Mouse (Mus musculus) CD8-positive naive resting alpha-beta T cell, adult 2 months (primary cell): Measurements from ENCODE around the gene Zfp329.
"Not testable (repeated sequence)": the region's sequence is repeated elsewhere in the genome, so short reads cannot be mapped to it uniquely, and the experiment has no call there.

Source experiments
- DNase-seq, 2 experiments: peaks; one replicate each; pipeline ENCODE4 v3.0.0; 2022; ENCODE audit warnings: low read depth in 2 of 2, low spot score in 2 of 2

The Zfp329 gene

GRCm38 (mm10) chr7:12818521-12819295, at the start of gene Zfp329:
Zfp329 (minus strand) TSS chr7:12818858.
- DNase-seq = peak; percentile 89

- DNase-seq = no peak
These were observed 17.1 kb upstream of the Zfp329 start for GRCm38 (mm10) chr7:12835779-12836178.

- DNase-seq = peak in 1 of 2 experiments; percentile 20
These were observed 16.6 kb upstream of the Zfp329 start for GRCm38 (mm10) chr7:12835193-12835671.

GRCm38 (mm10) chr7:12834162-12835120, 15.8 kb upstream of the Zfp329 start, which contains the start of gene Zfp110:
Zfp110 (plus strand) TSS chr7:12834761.
- peak; percentile 81 to 88 for DNase-seq

GRCm38 (mm10) chr7:12815566-12815965, 3.1 kb downstream of the Zfp329 start:
- DNase-seq = no peak

GRCm38 (mm10) chr7:12803727-12804071, 15.0 kb downstream of the Zfp329 start:
- DNase-seq = no peak

- peak; percentile 28 to 35 for DNase-seq
These were observed 15.6 kb downstream of the Zfp329 start, which contains the start of gene Zscan18 for GRCm38 (mm10) chr7:12802866-12803726. Zscan18 (minus strand) TSS chr7:12803635.

- DNase-seq = no peak
These were observed 19.1 kb downstream of the Zfp329 start for GRCm38 (mm10) chr7:12799554-12799953.

GRCm38 (mm10) chr7:12797971-12798370, 20.7 kb downstream of the Zfp329 start:
- DNase-seq = no peak

- DNase-seq = not testable (repeated sequence)
These were observed 26.0 kb downstream of the Zfp329 start for GRCm38 (mm10) chr7:12792624-12793023.

GRCm38 (mm10) chr7:12788025-12788424, 30.6 kb downstream of the Zfp329 start:
- no peak for DNase-seq

GRCm38 (mm10) chr7:12787333-12787732, 31.3 kb downstream of the Zfp329 start:
- no peak for DNase-seq

- peak; percentile 68 to 70 for DNase-seq
These were observed 38.4 kb downstream of the Zfp329 start for GRCm38 (mm10) chr7:12780151-12780830.

- no peak for DNase-seq
These were observed 38.9 kb downstream of the Zfp329 start for GRCm38 (mm10) chr7:12779782-12780150.

GRCm38 (mm10) chr7:12779141-12779540, 39.5 kb downstream of the Zfp329 start:
- DNase-seq = no peak

- no peak for DNase-seq
These were observed 44.1 kb downstream of the Zfp329 start for GRCm38 (mm10) chr7:12774606-12775005.

- DNase-seq = no peak
These were observed 44.5 kb downstream of the Zfp329 start for GRCm38 (mm10) chr7:12774111-12774510.
